Mouse (Mus musculus) heart, postnatal 36 days (tissue): ENCODE results near the gene Cyp2w1. TPM values are rescaled to one million over a fixed set of nuclear protein-coding genes. Genes with fewer than 3 reads are reported as not detected.
"Not testable (repeated sequence)": the region's sequence is repeated elsewhere in the genome, so short reads cannot be mapped to it uniquely, and the experiment has no call there.

Source experiments
- DNase-seq, 2 experiments: peaks; one replicate each; pipeline ENCODE4 v3.0.0; 2021 to 2022
- intact Hi-C: fragments of 180-260 bp; cut with DNase I; formaldehyde crosslinking; loops from one replicate; pipeline ENCODE4 v1.15.1; 2025
- total RNA-seq, 2 experiments: library from RNA; stranded (reverse); gene quantifications; 2 replicates each; pipeline ENCODE4 v1.2.3; 2021

Cyp2w1 gene
- total RNA-seq, 2 experiments from 2014 or later, result not detected

- no peak for DNase-seq
- intact Hi-C loops, result loop anchor here (1.0 to 10.0 kb wide), 3 partner anchors 25 to 354 kb away; no protein-coding TSS in a partner anchor
Observed at GRCm38 (mm10) chr5:139330766-139331165, 21.7 kb upstream of the Cyp2w1 start.

- peak; percentile 79 to 90 for DNase-seq
- intact Hi-C loops, result loop anchor here (1.0 to 10.0 kb wide), 3 partner anchors 24 to 353 kb away; no protein-coding TSS in a partner anchor
Observed at GRCm38 (mm10) chr5:139331742-139332141, 20.7 kb upstream of the Cyp2w1 start.

- intact Hi-C loops, result loop anchor here (10.0 kb wide), 1 partner anchor 352 kb away; no protein-coding TSS in a partner anchor
- DNase-seq, result no peak
Observed at GRCm38 (mm10) chr5:139332590-139333272, 19.7 kb upstream of the Cyp2w1 start.

GRCm38 (mm10) chr5:139333301-139334013 lies 19.0 kb upstream of the Cyp2w1 start:
- no peak for DNase-seq
- intact Hi-C loops, result loop anchor here (10.0 kb wide), 1 partner anchor 351 kb away; no protein-coding TSS in a partner anchor

- intact Hi-C loops, result loop anchor here (10.0 kb wide), 1 partner anchor 350 kb away; no protein-coding TSS in a partner anchor
- DNase-seq, result not testable (repeated sequence)
Observed at GRCm38 (mm10) chr5:139334394-139334793, 18.0 kb upstream of the Cyp2w1 start.

GRCm38 (mm10) chr5:139335634-139336033 lies 16.8 kb upstream of the Cyp2w1 start:
- no peak for DNase-seq
- intact Hi-C loops, result loop anchor here (10.0 kb wide), 1 partner anchor 349 kb away; no protein-coding TSS in a partner anchor

GRCm38 (mm10) chr5:139337826-139338370 lies 14.5 kb upstream of the Cyp2w1 start:
- no peak for DNase-seq
- intact Hi-C loops, result loop anchor here (10.0 kb wide), 1 partner anchor 347 kb away; no protein-coding TSS in a partner anchor

GRCm38 (mm10) chr5:139338403-139338802 lies 14.0 kb upstream of the Cyp2w1 start:
- no peak for DNase-seq
- intact Hi-C loops, result loop anchor here (10.0 kb wide), 1 partner anchor 346 kb away; no protein-coding TSS in a partner anchor

- intact Hi-C loops, result loop anchor here (10.0 kb wide), 1 partner anchor 346 kb away; no protein-coding TSS in a partner anchor
- DNase-seq, result no peak
Observed at GRCm38 (mm10) chr5:139338891-139339290, 13.5 kb upstream of the Cyp2w1 start.

GRCm38 (mm10) chr5:139344021-139344686 lies 8.3 kb upstream of the Cyp2w1 start:
- intact Hi-C loops, result loop anchor here (5.0 to 10.0 kb wide), 2 partner anchors 138 to 661 kb away; partner anchors contain the start of gene Zfand2a
- DNase-seq, result peak; percentile 78 to 80

- DNase-seq, result peak; percentile 97 to 98
- intact Hi-C loops, result loop anchor here (5.0 to 10.0 kb wide), 2 partner anchors 137 to 660 kb away; partner anchors contain the start of gene Zfand2a
Observed at GRCm38 (mm10) chr5:139344687-139345363, 7.6 kb upstream of the Cyp2w1 start.

GRCm38 (mm10) chr5:139345364-139345714 lies 7.1 kb upstream of the Cyp2w1 start:
- intact Hi-C loops, result loop anchor here (10.0 kb wide), 1 partner anchor 659 kb away; no protein-coding TSS in a partner anchor
- DNase-seq, result no peak

- intact Hi-C loops, result loop anchor here (10.0 kb wide), 1 partner anchor 658 kb away; no protein-coding TSS in a partner anchor
- DNase-seq, result no peak
Observed at GRCm38 (mm10) chr5:139347225-139347624, 5.2 kb upstream of the Cyp2w1 start.

- intact Hi-C loops, result loop anchor here (10.0 kb wide), 1 partner anchor 655 kb away; no protein-coding TSS in a partner anchor
- DNase-seq, result no peak
Observed at GRCm38 (mm10) chr5:139349713-139350112, 2.7 kb upstream of the Cyp2w1 start.

GRCm38 (mm10) chr5:139351134-139351533 lies 1.3 kb upstream of the Cyp2w1 start, which contains the start of gene Cox19:
TSS of gene Cox19 (minus strand) at chr5:139351418.
- DNase-seq, result no peak
- intact Hi-C loops, result no loop called here

- no peak for DNase-seq
- intact Hi-C loops, result no loop called here
Observed at GRCm38 (mm10) chr5:139351628-139352027, 789 bp upstream of the Cyp2w1 start.

- no peak for DNase-seq
- intact Hi-C loops, result no loop called here
Observed at GRCm38 (mm10) chr5:139353496-139353895, 1.1 kb downstream of the Cyp2w1 start.

- DNase-seq, result no peak
- intact Hi-C loops, result loop anchor here (2.0 kb wide), 1 partner anchor 71 kb away; no protein-coding TSS in a partner anchor
Observed at GRCm38 (mm10) chr5:139353946-139354345, 1.5 kb downstream of the Cyp2w1 start.

GRCm38 (mm10) chr5:139355235-139355772 lies 2.9 kb downstream of the Cyp2w1 start:
- peak; percentile 76 to 86 for DNase-seq

More at GRCm38 (mm10) chr5:139355235-139355772, 2.9 kb downstream of the Cyp2w1 start:
- intact Hi-C loops, result loop anchor here (1.0 to 2.0 kb wide), 2 partner anchors 24 to 73 kb away; no protein-coding TSS in a partner anchor
